Mouse (Mus musculus): Measurements from ENCODE around the gene Sema6b. TPM values are rescaled to one million over a fixed set of nuclear protein-coding genes. Genes with fewer than 3 reads are reported as not detected.
"Not testable (repeated sequence)": the region's sequence is repeated elsewhere in the genome, so short reads cannot be mapped to it uniquely, and the experiment has no call there.

Gene Sema6b
- total RNA-seq, 2 experiments from 2014 or later = 0.24 TPM; not detected in 1

DNA sequence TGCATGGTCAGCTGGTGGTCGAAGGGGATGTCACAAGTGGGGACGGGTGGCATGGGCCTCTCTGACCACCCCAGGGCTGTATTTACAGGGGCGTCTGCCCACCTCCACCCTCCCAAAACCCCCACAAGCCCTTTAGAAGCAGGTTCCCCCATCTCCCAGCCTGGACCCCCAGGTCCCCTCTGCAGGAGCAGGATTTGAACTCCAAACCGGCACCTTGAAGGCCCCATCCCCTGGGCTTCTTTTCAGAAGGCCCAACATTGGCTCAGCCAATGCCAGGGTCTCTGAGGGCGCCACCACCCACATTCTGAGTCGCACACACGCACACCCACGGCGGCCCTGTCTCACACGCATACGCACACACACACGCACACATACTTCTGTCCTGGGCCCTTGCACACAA, 17.0 kb downstream of the Sema6b start:
- ATAC-seq (replicated peaks; ENCODE audit: low FRiP score, low TSS enrichment, poor library complexity, severe bottlenecking) = no peak

DNA sequence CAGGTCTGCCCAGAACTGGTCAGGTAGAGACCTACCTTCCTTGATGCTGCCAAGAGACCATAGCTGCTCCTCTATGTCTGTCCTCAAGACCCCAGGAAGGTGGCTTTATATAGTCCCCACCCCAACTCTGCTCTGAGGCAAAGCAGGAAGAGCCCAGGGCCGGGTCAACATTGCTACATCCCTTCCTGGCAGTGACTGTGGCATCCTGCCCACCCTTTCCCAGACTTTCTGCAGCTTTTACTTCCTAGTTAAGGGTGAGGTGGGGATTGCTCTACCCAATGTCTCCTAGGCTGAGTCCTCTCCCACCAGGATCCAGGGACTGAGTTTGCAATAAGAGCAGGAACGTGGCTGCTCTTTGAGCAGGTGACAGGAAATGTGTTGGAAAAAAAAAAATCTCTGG, 18.3 kb downstream of the Sema6b start, which contains the start of gene Lrg1:
Gene Lrg1, minus strand, starts transcription at position 176 of the 400 bp plus-strand sequence.
- no peak for ATAC-seq (replicated peaks; ENCODE audit: low FRiP score, low TSS enrichment, poor library complexity, severe bottlenecking)

DNA sequence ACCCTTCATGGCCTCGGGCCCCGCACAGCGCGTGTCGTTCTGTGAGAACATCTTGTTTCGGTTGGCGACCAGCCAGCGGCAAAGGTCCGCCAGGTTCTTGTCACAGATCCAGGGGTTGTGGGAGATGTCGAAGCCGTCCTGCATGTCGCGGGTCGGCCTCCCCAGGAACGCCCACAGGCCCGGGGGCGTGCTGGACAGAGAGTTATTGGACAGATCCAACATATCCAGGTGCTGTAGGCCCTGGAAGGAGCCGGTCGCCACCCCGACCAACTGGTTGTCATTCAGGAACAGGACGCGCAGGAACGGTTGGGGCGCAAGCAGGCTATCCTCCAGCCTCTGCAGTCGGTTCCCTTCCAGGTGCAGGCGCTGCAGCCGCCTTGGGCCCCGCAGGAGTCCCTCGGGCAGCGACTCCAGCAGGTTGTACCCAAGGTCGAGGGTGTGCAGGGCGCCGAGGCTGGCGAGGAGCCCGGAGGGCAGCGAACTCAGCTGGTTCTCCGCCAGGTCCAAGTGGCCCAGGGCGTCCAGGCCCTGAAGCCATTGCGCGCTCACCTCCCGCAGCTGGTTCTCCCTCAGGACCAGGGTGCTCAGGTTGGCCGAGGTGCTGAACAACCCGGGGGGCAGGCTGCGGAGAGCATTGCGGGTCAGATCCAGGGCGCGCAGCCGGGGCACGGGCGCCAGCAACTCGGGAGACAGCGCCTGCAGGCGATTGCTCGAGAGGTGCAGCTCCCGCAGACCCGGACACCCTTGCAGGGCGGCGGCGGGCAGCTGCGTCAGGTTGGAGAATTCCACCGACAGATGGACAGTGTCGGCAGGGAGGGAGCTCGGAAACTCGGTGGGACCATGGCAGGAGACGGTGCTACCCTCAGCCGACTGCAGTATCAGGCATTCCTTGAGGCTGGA, 19.9 kb downstream of the Sema6b start:
- ATAC-seq (replicated peaks; ENCODE audit: low FRiP score, low TSS enrichment, poor library complexity, severe bottlenecking) = no peak

DNA sequence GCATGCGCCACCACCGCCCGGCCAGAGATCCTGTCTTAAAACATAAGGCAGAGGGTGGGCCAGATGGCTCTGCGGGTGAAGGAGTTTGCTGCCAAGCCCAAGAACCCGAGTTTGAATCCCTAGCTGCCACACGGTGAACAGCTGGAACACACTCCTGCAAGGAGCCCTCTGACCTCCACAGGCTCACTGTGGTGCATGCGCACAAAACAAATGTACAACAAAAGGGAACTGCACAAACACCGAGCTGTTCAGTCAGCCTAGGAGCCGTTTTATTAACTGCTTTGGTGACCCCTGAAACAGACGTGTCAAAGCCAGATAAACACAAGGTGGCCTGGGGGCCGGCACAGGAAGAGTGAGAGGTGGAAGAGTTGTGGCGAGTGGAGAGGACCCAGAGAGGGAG, 20.7 kb downstream of the Sema6b start:
- no peak for ATAC-seq (replicated peaks; ENCODE audit: low FRiP score, low TSS enrichment, poor library complexity, severe bottlenecking)

DNA sequence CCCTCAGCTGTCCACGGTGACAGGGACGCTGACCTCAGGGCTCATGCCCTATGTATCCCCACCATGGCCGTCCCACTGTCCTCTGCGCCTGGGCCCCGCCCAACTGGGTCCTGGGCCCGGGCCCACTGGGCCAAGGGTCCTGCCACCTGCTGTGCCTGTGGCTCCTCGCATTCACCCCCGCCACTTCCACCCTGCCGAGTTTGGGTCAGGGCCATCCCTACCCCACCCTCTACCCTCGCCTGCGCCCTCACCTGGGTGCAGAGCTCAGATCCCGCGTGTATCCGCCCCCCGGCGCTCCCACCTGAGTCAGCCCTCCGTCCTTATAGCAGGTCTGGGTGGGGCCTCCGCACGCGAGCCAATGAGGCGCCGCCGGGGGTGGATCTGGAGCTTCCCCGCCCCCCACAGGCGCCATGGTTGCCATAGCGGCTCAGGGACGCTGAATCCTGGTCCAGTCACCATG, 22.9 kb downstream of the Sema6b start, which contains the start of gene Plin5:
Gene Plin5, minus strand, starts transcription at position 346 of the 460 bp plus-strand sequence.
- ATAC-seq (replicated peaks; ENCODE audit: low FRiP score, low TSS enrichment, poor library complexity, severe bottlenecking) = peak; percentile 60

DNA sequence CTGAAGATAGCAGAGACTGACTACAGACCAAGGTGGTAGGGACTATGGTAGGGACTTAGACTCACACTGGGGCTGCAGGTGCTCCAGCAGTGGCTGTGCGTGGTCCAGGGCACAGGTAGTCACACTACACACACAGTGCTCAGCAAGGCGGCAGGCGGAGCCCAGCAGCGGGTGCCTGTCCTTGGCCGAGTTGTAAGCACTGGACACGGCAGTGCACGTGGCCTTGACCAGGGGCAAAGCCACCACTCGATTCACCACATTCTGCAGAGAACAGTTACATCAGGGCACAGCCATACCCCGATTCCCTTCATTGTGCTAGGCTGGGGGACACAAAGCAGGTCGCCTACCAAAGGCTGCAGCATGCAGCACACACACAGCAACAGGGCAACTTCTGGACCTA, 23.9 kb downstream of the Sema6b start:
- no peak for ATAC-seq (replicated peaks; ENCODE audit: low FRiP score, low TSS enrichment, poor library complexity, severe bottlenecking)

DNA sequence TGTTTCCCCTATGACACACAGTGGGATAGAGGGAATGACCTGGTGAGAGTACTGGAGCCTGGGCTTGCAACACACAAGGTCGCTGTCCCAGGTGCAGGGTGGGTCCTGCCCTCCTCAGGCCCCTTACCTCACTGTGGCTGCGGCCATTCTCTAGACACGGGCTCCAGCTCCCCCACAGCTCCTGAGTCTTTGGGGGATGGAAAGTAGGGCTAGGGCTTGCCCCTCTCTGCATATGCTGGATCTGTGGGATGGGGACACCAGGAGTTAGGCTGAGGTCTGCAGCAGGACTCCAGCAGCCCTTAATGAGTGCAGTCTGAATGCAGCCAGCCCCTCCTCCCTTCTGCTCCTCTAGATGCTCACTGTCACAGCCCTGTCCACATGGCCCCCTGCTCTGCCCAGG, 27.4 kb downstream of the Sema6b start:
- ATAC-seq (replicated peaks; ENCODE audit: low FRiP score, low TSS enrichment, poor library complexity, severe bottlenecking) = no peak

DNA sequence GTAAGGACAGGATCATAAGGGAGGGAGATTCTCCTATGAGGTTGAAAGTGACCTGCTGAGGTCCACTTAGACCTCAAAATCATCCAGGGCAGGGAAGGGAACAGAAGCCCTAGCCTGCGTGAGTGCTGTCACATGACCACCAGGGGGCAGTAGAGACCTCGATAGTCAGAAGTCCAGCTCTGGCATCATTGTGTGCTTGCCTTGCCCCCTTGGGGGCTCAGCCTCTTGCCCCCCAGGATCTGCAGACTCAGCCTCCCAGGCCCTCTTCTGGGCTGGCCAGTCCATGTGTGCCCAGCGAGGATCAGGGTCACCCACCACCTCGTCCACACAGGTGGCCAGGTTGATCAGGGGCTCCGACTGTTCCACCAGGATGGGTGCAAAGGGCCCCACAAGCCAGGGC, 28.3 kb downstream of the Sema6b start:
- ATAC-seq (replicated peaks; ENCODE audit: low FRiP score, low TSS enrichment, poor library complexity, severe bottlenecking) = peak; percentile 76; the same call in 1 of the 2 replicates

DNA sequence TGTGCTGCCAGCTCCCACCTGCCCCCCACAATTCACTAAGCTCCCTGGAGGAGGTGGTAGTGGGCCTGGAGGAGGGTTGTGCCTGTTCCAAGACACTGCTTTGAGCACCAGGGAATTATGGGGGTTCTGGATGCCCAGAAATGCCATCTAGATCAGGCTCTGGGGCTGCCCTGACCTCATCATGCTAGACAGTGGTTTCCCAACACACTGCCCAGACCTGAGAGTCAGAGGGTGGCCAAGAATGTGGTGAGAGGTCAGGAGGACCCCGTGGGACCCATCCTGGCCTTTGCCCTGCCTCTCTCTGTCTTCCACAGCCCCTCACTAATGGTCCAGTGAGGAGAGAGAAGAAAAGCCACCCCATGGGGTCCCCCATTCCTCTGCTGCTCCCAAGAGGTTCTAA, 29.1 kb downstream of the Sema6b start:
- ATAC-seq (replicated peaks; ENCODE audit: low FRiP score, low TSS enrichment, poor library complexity, severe bottlenecking) = no peak

DNA sequence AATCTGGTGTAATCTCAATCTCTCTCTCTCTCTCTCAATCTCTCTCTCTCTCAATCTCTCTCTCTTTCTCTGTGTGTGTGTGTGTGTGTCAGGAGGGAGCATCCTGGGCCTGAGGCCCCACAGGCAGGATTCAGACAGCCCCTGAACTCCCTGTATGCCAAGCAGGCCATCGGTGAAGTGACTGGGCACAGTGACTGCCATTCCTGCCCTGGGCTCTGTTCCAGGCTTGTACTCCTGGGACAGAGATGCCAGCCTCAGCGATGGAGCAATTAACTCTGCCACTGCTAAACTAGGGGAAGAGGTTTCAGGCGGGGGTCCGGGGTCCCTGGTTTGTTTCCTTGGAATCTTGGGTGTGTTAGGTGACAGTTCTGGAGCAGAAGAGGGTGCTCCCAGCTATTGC, 29.6 kb downstream of the Sema6b start:
- no peak for ATAC-seq (replicated peaks; ENCODE audit: low FRiP score, low TSS enrichment, poor library complexity, severe bottlenecking)

DNA sequence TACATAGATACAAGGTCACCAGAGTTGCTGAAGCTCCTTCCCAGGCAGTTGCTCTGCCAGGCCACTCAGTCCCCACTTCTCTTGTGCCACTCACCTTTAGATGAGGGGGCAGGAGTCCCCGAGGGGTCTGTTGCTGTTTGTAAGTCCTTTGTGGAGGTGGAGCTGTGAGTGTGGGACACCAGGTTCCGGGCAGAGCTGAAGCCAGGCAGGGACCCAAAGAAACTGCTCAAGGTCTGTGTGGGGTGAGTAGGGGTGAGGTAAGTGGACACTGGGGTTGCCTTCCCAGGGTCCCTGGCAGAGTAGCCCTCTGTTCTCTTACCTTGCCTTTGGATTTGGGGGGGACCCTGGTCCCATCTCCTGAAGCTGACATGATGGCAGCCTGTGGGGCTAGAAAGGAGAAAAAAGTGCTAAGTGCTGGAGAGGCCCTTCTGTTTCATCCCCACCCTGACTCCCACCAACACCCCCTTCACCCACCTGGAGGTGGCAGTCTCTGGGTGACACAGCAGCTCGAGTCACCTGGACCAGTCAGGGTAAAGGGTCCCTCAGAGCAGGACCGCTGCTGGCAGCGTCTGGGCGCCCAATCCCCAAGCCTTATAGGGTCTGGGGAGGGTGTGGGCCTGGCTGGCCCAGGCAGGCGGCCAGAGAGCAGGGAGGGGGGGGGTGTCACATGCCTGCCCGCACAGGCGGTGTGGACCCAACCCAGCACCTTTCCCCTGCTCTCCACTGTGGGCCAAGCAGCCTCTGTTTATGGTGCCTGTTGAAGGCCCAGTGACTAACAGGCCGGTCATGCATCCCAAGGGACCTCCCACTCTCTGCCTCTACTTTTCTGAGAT, 30.7 kb downstream of the Sema6b start, which contains the start of gene Plin4:
Gene Plin4, minus strand, starts transcription at position 585 of the 833 bp plus-strand sequence.
- ATAC-seq (replicated peaks; ENCODE audit: low FRiP score, low TSS enrichment, poor library complexity, severe bottlenecking) = no peak

DNA sequence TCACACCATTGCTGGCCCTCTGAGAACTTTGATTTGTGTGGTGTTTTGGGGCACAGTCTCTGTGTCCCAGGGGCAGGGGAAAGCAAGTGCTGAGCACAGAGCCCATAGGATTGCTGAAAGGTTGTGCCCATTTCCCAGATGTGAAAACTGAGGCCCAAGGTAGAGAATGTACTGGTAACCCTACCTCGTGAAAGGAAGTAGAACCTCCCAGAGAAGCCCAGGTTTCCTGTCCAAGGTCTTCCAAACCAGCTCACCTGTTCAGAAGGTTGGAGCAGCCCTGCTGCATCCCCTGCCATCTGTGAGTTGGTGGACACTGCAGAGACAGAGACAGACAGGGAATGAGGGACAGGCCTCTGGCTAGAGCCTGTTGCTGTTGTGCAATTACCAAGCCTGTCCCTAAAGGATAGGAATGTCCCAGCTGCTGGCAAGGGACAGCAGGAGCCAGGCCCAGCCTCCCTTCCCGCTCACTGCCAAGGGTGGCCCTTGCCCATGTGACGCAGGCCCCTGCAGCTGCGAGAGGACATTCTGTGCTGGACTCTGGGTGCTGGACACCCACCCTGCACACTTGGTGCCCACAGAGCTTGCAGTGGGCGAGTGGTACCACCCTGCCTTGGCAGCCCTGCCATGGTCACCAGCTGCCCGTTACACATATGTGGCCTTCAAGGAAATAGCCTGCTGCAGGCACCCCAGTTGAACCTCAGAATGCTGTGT, 31.7 kb downstream of the Sema6b start:
- no peak for ATAC-seq (replicated peaks; ENCODE audit: low FRiP score, low TSS enrichment, poor library complexity, severe bottlenecking)

DNA sequence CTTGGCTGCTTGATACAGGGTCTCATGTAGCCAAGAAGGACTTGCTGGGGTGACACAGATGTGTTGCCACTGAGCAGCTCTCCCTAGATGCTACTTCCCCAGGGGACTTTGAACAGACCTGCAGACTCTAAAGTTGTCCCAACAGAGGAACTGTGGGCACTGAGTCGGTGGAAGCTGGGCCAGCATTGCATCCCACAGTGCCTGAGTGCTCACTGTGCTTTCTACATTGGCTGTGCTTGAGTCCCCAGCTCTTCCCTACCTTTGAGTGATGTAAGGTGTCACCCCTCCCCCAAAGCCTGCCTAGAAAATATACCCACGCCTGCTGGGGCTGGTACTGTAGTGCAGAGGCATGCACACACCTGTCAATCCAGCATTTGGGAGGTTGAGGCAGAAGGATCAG, 32.4 kb downstream of the Sema6b start:
- no peak for ATAC-seq (replicated peaks; ENCODE audit: low FRiP score, low TSS enrichment, poor library complexity, severe bottlenecking)

DNA sequence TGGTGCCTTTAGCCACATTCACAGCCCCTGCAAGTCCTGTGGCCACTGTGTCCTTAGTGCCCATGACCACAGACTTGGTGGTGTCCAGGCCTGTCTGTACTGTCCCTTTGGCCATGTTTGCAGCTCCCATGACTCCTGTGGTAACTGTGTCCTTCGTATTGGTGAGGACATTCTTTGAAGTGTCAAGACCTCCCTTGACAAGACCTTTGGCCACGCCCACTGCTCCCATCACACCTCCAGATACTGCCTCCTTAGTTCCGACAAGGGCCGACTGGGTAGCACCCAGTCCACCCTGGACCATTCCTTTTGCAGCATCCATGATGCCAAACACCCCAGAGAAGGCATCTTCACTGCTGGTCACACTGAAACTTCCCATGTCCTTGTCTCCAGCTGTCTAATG, 33.2 kb downstream of the Sema6b start:
- ATAC-seq (replicated peaks; ENCODE audit: low FRiP score, low TSS enrichment, poor library complexity, severe bottlenecking) = no peak

DNA sequence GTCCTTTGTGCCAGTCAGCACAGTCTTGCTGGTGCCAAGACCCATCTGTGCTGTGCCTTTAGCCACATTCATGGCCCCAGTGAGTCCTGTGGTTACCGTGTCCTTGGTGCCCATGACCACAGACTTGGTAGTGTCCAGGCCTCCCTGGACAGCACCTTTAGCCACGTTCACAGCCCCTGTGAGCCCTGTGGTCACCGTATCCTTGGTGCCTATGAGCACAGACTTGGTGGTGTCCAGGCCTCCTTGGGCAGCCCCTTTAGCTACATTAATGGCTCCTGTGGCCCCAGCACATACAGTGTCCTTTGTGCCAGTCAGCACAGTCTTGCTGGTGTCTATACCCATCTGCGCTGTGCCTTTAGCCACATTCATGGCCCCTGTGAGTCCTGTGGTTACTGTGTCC, 33.7 kb downstream of the Sema6b start:
- not testable (repeated sequence) for ATAC-seq (replicated peaks; ENCODE audit: low FRiP score, low TSS enrichment, poor library complexity, severe bottlenecking)

DNA sequence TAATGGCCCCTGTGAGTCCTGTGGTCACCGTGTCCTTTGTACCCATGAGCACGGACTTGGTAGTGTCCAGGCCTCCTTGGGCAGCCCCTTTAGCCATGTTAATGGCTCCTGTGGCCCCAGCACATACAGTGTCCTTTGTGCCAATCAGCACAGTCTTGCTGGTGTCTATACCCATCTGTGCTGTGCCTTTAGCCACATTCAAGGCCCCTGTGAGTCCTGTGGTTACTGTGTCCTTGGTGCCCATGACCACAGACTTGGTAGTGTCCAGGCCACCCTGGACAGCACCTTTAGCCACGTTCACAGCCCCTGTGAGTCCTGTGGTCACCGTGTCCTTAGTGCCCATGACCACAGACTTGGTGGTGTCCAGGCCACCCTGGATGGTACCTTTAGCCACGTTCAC, 35.3 kb downstream of the Sema6b start:
- ATAC-seq (replicated peaks; ENCODE audit: low FRiP score, low TSS enrichment, poor library complexity, severe bottlenecking) = not testable (repeated sequence)

DNA sequence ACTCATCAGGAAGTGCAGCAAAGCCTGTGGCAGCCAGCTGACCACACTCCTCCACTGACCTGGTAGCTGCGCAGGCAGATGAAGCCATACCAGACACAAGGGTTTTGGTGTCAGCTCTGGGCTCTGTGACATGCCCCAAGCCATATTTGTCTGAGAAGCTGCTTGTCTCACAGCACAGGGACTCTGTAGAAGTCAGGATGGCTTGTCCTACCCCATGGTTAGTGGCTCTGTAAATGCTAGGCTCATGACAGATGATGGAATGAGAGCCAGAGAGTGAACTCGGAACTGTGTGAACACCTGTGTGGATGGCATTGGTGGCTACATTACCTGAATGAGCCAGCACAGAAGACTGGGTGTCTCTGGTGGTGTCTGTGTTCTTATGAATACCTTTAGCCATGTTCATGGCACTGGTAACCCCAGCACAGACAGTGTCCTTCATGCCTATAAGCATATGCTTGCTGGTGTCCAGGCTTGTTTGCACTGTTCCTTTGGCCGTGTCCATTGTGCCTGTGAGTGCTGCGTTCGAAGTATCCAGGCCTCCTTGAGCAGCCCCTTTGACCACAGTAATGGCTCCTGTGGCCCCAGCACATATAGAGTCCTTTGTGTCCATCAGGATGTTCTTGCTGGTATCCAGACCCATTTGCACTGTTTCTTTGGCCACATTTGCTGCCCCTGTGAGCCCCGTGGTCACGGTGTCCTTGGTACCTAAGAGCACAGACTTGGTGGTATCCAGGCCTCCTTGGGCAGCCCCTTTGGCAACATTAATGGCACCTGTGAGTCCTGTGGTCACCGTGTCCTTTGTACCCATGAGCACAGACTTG, 36.5 kb downstream of the Sema6b start:
- no peak for ATAC-seq (replicated peaks; ENCODE audit: low FRiP score, low TSS enrichment, poor library complexity, severe bottlenecking)

DNA sequence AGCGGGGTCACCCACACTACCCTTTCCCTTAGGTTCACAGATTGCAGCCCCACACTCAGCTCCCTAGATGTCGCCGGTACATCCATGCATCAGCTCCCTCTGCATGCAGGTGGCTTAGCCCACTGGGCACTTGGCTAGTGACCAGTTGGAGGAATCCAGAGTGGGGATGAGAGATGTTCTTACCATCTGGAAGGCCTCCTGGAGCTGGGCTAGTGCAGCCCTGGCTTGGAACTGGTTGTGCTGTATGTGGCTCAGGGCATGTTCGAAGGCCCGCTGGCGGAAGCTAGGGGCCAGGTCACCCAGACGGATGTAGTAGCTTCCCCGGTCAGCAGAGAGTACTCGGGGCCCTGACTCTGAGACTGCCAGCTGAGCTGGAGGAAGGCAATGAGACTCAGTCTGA, 37.2 kb downstream of the Sema6b start:
- no peak for ATAC-seq (replicated peaks; ENCODE audit: low FRiP score, low TSS enrichment, poor library complexity, severe bottlenecking)

DNA sequence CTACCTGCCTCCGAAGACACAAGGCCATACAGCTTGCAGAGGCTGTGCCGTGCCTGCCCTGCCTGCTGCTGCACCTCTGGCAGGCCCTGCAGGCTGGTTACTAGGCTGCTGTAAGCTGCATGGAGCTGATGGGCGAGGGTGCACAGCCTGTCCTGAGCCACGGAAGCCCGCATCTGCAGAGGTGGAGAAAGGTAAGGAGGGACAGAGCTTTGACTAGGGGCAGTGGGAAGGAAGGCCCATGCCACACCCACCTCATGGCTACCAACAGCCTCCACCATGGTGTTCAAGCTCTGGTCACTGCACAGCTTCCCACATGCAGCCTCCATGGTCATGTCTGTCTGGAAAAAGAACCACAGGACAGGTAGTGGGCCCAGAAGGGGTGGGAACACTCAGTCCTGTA, 38.0 kb downstream of the Sema6b start:
- no peak for ATAC-seq (replicated peaks; ENCODE audit: low FRiP score, low TSS enrichment, poor library complexity, severe bottlenecking)

Measured in megakaryocyte-erythroid progenitor cell, adult 5-6 weeks (primary cell).